Mouse (Mus musculus) liver, embryonic 14.5 days (tissue): ENCODE results near the gene Rbbp4.

Experiments used
- CTCF ChIP-seq: IDR thresholded peaks from 2 replicates; pipeline ENCODE4 v1.5.1; 2016; ENCODE audit warnings: antibody characterized with exemption, low read depth, control low read depth
- EP300 ChIP-seq: IDR thresholded peaks from 2 replicates; pipeline ENCODE4 v1.6.1; 2016; ENCODE audit warnings: antibody characterized with exemption, low read depth

DNA sequence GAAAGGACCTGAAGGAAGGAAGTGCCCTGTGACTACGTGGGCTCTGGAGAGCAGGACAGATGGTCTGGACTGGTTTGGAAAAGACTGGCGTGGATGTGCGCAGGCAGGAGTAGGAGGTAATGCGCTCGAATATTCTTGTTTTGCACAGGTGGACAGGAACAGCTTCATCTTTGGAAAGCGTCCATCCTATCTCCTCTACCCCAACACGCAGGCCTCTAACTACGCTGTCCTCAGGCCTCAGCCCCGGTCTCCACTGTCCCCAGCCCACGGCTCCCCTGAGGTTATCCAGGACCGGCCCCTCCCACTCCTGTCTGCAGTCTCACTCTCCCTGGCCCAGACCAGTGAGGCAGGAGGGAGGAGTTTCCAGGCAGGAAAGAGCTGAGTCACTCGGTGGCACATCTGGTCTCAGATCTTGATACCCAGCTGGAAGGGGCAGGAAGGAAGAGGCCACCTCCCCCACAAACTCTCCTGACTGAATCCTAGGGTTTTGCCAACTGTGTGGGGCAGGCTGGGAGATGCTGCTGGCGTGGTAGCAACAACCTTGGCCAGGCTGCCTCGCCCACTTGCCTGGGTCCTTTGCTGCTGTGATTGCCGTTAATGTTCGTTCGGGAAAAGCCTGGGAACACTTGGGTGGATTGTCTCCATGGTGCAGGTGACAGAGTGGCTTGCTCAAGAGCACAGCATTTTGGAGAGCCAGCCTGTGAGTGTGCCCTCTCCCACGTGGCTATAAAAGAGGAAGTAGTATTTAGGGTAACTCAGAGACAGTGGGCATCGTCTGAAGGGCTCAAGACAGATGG lies 71.7 kb downstream of the Rbbp4 start:
- TF ChIP-seq CTCF (no peak), EP300 (peak; percentile 32; the same call in 1 of the 2 replicates)
